Mouse (Mus musculus): ENCODE measurements around the gene 1700013G24Rik.

- no peak for TF ChIP-seq CTCF (IDR thresholded peaks at IDR 0.05)
- no peak for TF ChIP-seq EP300 (IDR thresholded peaks at IDR 0.05)
Measured at GRCm38 (mm10) chr4:137488038-137488437, 35.0 kb downstream of the 1700013G24Rik start.

Measured in lung, postnatal 0 days (tissue).